Mouse (Mus musculus): Measurements from ENCODE around the gene Phxr2. TPM values are rescaled to one million over a fixed set of nuclear protein-coding genes. Genes with fewer than 3 reads are reported as not detected.

Gene Phxr2
- polyA plus RNA-seq, 1 experiment from 2014 or later = not detected

Other genes with a start within 250 kb of the Phxr2 start
- 238 and 246 TPM in 2 replicates for gene Atp2b1, start 211.9 kb downstream of the Phxr2 start, polyA plus RNA-seq (2015; fragmentation: Nextera tagmentation; extraction: Ambion mirVana)
- 10.5 and 11.2 TPM in 2 replicates for gene Poc1b, start 19.3 kb downstream of the Phxr2 start, polyA plus RNA-seq (2015; fragmentation: Nextera tagmentation; extraction: Ambion mirVana)
- gene Galnt4, start 18.2 kb downstream of the Phxr2 start, polyA plus RNA-seq (2015; fragmentation: Nextera tagmentation; extraction: Ambion mirVana) = 2.6 and 2.8 TPM in 2 replicates
- gene Dusp6, start 136.9 kb upstream of the Phxr2 start, polyA plus RNA-seq (2015; fragmentation: Nextera tagmentation; extraction: Ambion mirVana) = 28.7 and 32.9 TPM in 2 replicates

Data from midbrain, embryonic 16.5 days (tissue).